Mouse (Mus musculus): ENCODE data around the gene Lamc2. TPM values are rescaled to one million over a fixed set of nuclear protein-coding genes. Genes with fewer than 3 reads are reported as not detected.

The Lamc2 gene
- polyA plus RNA-seq, 1 experiment from 2014 or later: 1.3 TPM

DNA sequence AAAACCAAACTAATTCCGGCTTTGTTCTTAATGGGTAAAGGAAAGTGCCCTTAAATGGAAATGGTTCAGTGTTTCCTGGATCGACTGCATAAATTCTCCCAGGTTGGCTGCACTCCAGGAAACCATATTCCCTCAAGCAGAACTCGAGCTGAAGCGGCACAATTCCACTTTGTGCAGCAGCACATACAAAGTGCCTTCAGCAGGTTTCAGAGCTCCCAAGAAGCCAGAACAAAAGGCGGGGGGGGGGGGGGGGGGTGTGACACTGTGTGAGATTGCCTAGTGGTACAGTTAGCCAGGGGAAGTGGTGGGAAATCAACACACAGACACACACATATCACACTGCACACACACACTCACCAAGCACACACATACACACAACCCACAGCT is 5.7 kb upstream of the Lamc2 start:
- Histone ChIP-seq H3K4me2 (ENCODE audit: low read length) (peak overlapping the region; percentile 33; the same call in 1 of the 2 replicates), H3K4me1 (ENCODE audit: control insufficient read depth, insufficient read depth, low read length) (peaks cover 15% of the 10 kb centered on the region; the same call in 1 of the 2 replicates), H3K4me3 (replicated peaks; ENCODE audit: low read depth, low read length) (no peak overlapping the region), H3K27ac (replicated peaks; ENCODE audit: low read depth, low read length) (peak overlapping the region; percentile 63; the same call in 1 of the 2 replicates), H3K27me3 (ENCODE audit: control insufficient read depth, insufficient read depth, low read length) (peaks cover 3% of the 10 kb centered on the region; the same call in 1 of the 2 replicates), H3K9ac (replicated peaks; ENCODE audit: low read length) (no peak overlapping the region), H3K36me3 (ENCODE audit: control insufficient read depth, insufficient read depth, low read length) (no peaks in the 10 kb centered on the region), H3K9me3 (ENCODE audit: control insufficient read depth, low read length) (no peaks in the 10 kb centered on the region)
- DNase-seq (peak; percentile 87), ATAC-seq (ENCODE audit: low FRiP score, low TSS enrichment) (peak; percentile 74)
- WGBS: 5% methylated on average over 5 of the region's 5 CpGs

DNA sequence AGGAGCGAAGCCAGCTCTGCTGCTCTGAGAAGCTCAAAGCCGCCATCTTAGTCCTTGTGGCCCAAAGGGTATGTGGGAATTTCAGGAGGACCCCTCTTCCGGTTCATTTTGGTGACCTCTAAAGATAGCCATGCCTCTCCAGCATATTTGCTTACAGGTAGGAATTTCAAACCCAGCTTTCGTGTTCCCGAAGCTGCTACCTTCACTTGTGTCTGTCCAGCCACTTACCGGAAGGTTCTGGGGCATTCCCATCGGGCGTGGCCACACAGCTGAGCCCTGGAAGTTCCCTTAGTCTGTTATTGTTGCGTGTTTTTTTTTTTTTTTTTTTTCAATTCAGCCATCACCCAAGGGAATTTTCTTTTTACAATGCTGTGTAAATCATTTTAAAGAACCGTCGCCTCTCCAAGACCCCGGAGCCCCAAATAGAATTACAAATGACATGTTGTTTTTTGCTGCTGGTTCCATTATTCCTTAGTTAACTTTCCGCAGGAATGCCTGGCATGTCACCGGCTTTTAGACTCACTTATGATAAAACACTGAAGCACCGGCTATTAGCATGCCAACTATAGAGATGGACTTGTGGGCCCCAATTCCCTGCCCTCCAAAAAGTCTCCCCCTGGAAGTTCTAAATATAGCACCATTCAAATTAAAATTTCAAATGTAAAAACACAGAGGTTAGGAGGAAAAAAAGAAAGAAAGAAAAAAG is 5.1 kb upstream of the Lamc2 start:
- no peaks in the 10 kb centered on the region for H3K9me3 ChIP-seq (ENCODE audit: control insufficient read depth, low read length)
- DNase-seq: peak; percentile 48
- ATAC-seq (ENCODE audit: low FRiP score, low TSS enrichment): peak; percentile 58; the same call in 1 of the 2 replicates

DNA sequence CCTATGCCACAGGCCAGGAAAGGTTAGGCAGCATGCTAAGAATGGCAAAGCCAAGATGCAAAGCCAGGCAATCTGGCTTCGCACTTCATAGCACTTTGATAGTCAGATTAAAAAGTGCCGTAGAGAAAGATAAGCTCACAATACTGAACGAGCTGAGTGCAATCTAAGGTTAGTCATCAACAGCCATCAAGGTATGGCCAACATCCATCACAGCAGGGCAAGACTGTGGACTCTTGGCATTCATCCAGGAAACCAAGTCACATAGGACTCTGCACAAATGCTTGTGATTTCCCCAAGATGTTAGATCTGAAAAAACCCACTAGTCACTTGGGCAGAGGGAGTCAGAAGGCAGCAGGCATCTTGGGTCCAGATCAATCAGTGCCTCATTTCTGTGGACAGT is 1.8 kb upstream of the Lamc2 start:
- Histone ChIP-seq H3K36me3 (ENCODE audit: control insufficient read depth, insufficient read depth, low read length) (no peaks in the 10 kb centered on the region), H3K9me3 (ENCODE audit: control insufficient read depth, low read length) (no peaks in the 10 kb centered on the region), H3K4me3 (replicated peaks; ENCODE audit: low read depth, low read length) (no peak overlapping the region), H3K27me3 (ENCODE audit: control insufficient read depth, insufficient read depth, low read length) (peaks cover 25% of the 10 kb centered on the region), H3K27ac (replicated peaks; ENCODE audit: low read depth, low read length) (no peak overlapping the region), H3K9ac (replicated peaks; ENCODE audit: low read length) (no peak overlapping the region), H3K4me2 (ENCODE audit: low read length) (no peak overlapping the region), H3K4me1 (ENCODE audit: control insufficient read depth, insufficient read depth, low read length) (peaks cover 21% of the 10 kb centered on the region; the same call in 1 of the 2 replicates)
- WGBS: 81% methylated on average over 3 of the region's 3 CpGs
- ATAC-seq (ENCODE audit: low FRiP score, low TSS enrichment) (no peak), DNase-seq (no peak)

More for the DNA sequence above, 5.1 kb upstream of the Lamc2 start:
- H3K27ac ChIP-seq (replicated peaks; ENCODE audit: low read depth, low read length): peak overlapping the region; percentile 63; the same call in 1 of the 2 replicates
- no peak overlapping the region for H3K4me3 ChIP-seq (replicated peaks; ENCODE audit: low read depth, low read length)
- no peaks in the 10 kb centered on the region for H3K36me3 ChIP-seq (ENCODE audit: control insufficient read depth, insufficient read depth, low read length)
- 31% methylated on average over 15 of the region's 15 CpGs for WGBS
- peaks cover 6% of the 10 kb centered on the region for H3K27me3 ChIP-seq (ENCODE audit: control insufficient read depth, insufficient read depth, low read length)
- peak overlapping the region; percentile 33; the same call in 1 of the 2 replicates for H3K4me2 ChIP-seq (ENCODE audit: low read length)
- no peak overlapping the region for H3K9ac ChIP-seq (replicated peaks; ENCODE audit: low read length)
- H3K4me1 ChIP-seq (ENCODE audit: control insufficient read depth, insufficient read depth, low read length): peaks cover 15% of the 10 kb centered on the region; the same call in 1 of the 2 replicates

DNA sequence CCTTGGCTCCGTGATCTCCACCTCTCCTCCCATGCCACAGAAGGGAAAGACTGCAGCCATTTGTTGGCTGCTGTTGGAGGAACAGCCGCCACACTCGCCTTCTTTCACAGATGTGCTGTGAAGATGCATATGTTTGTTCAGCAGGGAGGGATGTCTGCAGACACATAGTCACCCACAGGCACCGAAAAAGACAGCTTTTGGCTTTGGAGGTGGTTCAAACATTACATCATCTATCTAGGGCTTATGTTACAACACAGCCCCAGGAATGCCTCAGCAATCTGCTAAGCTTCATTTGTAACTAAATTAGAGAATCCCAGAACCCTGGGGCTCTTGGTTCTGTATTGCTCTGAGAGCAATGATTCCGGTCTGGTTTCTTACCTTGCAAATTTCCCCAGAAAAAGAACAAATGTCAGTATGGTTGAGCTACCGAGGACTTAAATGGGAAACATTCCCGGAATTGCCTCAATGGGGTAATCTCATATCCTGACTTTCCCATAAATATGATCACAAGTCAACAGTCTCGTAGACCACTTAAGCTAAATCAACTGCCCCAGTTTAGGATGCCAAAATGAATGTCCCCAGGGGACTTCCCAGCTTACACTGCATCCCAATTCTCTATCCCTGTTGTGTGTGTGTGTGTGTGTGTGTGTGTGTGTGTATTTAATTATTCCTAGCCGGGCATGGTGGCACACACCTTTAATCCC is 5.5 kb downstream of the Lamc2 start:
- Histone ChIP-seq H3K27me3 (ENCODE audit: control insufficient read depth, insufficient read depth, low read length) (peaks cover 12% of the 10 kb centered on the region), H3K4me3 (replicated peaks; ENCODE audit: low read depth, low read length) (no peak overlapping the region), H3K4me2 (ENCODE audit: low read length) (no peak overlapping the region), H3K9ac (replicated peaks; ENCODE audit: low read length) (no peak overlapping the region), H3K9me3 (ENCODE audit: control insufficient read depth, low read length) (no peaks in the 10 kb centered on the region), H3K36me3 (ENCODE audit: control insufficient read depth, insufficient read depth, low read length) (no peaks in the 10 kb centered on the region), H3K4me1 (ENCODE audit: control insufficient read depth, insufficient read depth, low read length) (peaks cover 2% of the 10 kb centered on the region; the same call in 1 of the 2 replicates), H3K27ac (replicated peaks; ENCODE audit: low read depth, low read length) (no peak overlapping the region)
- WGBS: 69% methylated on average over 9 of the region's 9 CpGs
- ATAC-seq (ENCODE audit: low FRiP score, low TSS enrichment) (no peak), DNase-seq (no peak)

DNA sequence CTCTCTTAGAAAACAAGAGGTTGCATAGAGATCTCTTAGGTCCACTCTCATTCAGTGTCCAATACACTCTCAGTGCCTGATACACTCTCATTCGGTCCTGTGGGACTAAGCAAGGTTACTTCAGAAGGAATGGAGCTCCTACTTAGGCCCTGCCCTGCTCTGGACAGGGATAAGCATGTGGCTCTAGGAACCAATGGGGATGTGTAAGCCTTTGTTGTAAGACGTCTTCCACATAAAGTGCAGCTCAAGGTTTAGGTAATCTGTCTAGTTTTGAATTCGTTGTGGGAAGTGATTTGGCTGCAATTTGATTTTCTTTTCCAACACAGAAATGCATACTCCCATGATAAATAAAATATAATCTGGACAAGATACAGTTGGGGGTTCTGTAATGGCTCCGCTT is 6.1 kb downstream of the Lamc2 start:
- no peak overlapping the region for H3K4me3 ChIP-seq (replicated peaks; ENCODE audit: low read depth, low read length)
- peaks cover 6% of the 10 kb centered on the region; the same call in 1 of the 2 replicates for H3K27me3 ChIP-seq (ENCODE audit: control insufficient read depth, insufficient read depth, low read length)
- ATAC-seq (ENCODE audit: low FRiP score, low TSS enrichment) (no peak), DNase-seq (no peak)
- no peak overlapping the region for H3K4me2 ChIP-seq (ENCODE audit: low read length)
- H3K36me3 ChIP-seq (ENCODE audit: control insufficient read depth, insufficient read depth, low read length): no peaks in the 10 kb centered on the region
- no peak overlapping the region for H3K9ac ChIP-seq (replicated peaks; ENCODE audit: low read length)
- no peak overlapping the region for H3K27ac ChIP-seq (replicated peaks; ENCODE audit: low read depth, low read length)
- H3K4me1 ChIP-seq (ENCODE audit: control insufficient read depth, insufficient read depth, low read length): no peaks in the 10 kb centered on the region
- 89% methylated on average over 4 of the region's 4 CpGs for WGBS
- no peaks in the 10 kb centered on the region for H3K9me3 ChIP-seq (ENCODE audit: control insufficient read depth, low read length)

DNA sequence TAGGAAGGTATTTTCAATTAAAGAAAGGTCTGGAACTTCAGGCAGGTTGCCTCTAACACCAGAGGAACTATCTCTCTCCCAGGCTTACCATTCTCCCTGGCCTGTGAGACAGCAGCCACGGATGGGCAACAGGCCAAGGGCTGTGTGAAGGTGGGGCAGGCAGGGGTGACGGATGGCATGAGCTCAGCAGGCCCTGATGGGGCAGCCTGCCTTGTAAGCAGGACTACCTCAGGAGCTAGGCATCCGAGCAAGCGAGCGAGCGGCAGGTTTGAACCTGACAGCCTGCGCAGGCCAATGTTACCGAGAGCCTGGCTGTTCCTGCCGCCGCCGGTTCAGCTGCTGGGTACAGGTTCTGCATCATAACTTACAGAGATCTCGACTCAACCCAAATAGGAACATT is 11.4 kb downstream of the Lamc2 start:
- Histone ChIP-seq H3K27ac (replicated peaks; ENCODE audit: low read depth, low read length) (no peak overlapping the region), H3K36me3 (ENCODE audit: control insufficient read depth, insufficient read depth, low read length) (no peaks in the 10 kb centered on the region), H3K4me1 (ENCODE audit: control insufficient read depth, insufficient read depth, low read length) (0 out of 2 replicates have a peak, but pooled peaks cover 5% of the 10 kb centered on the region), H3K9me3 (ENCODE audit: control insufficient read depth, low read length) (no peaks in the 10 kb centered on the region), H3K9ac (replicated peaks; ENCODE audit: low read length) (no peak overlapping the region), H3K4me3 (replicated peaks; ENCODE audit: low read depth, low read length) (no peak overlapping the region), H3K4me2 (ENCODE audit: low read length) (no peak overlapping the region), H3K27me3 (ENCODE audit: control insufficient read depth, insufficient read depth, low read length) (no peaks in the 10 kb centered on the region)
- ATAC-seq (ENCODE audit: low FRiP score, low TSS enrichment) (no peak), DNase-seq (peak; percentile 38)
- WGBS: 77% methylated on average over 12 of the region's 12 CpGs

DNA sequence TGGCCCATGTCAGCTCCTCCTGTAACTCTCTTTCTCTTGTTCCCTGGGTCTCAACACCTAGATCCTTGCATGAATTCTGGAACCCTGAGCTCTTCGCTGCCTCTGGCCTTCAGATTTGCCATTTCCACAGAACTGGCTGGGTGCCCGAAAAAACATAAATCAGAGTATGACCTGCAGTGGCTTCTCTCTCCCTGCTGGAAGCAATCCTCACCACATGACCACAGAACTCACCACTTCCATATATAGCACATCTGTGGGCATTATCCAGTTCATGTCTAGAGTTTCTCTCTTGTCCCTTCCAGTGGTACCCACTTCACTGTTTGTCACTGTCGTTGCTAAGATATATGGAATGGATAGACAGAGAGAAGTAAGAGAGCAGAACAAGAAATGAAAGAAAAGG is 13.0 kb downstream of the Lamc2 start:
- no peak overlapping the region for H3K9ac ChIP-seq (replicated peaks; ENCODE audit: low read length)
- DNase-seq: no peak
- no peaks in the 10 kb centered on the region for H3K36me3 ChIP-seq (ENCODE audit: control insufficient read depth, insufficient read depth, low read length)
- H3K4me3 ChIP-seq (replicated peaks; ENCODE audit: low read depth, low read length): no peak overlapping the region
- H3K27ac ChIP-seq (replicated peaks; ENCODE audit: low read depth, low read length): no peak overlapping the region
- no peaks in the 10 kb centered on the region for H3K9me3 ChIP-seq (ENCODE audit: control insufficient read depth, low read length)
- 0 out of 2 replicates have a peak, but pooled peaks cover 5% of the 10 kb centered on the region for H3K4me1 ChIP-seq (ENCODE audit: control insufficient read depth, insufficient read depth, low read length)
- no peak for ATAC-seq (ENCODE audit: low FRiP score, low TSS enrichment)
- 88% methylated on average over 3 of the region's 3 CpGs for WGBS
- H3K27me3 ChIP-seq (ENCODE audit: control insufficient read depth, insufficient read depth, low read length): no peaks in the 10 kb centered on the region
- H3K4me2 ChIP-seq (ENCODE audit: low read length): no peak overlapping the region

DNA sequence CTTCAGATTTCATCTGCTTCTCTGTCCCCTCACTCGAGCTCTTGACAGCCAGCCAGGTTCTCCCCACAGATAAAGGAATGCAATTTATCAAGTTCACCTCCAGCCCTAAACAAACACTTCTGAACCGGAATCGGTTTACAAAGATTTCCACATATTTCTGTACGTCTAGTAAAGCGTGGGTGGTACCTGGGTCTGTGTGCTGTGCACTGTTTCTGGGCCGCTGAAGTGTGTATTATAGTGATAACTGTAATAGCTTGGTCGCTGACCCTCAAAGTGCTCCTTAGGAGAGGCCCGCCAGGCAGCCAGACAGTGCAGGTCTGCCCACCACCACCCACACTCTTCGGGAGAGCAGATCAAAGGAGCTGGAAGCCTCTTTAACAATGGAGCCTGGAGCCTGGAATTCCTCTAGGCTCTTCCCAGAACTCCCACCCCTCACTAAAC is 13.9 kb downstream of the Lamc2 start:
- DNase-seq: no peak
- Histone ChIP-seq H3K9ac (replicated peaks; ENCODE audit: low read length) (no peak overlapping the region), H3K4me3 (replicated peaks; ENCODE audit: low read depth, low read length) (no peak overlapping the region), H3K4me2 (ENCODE audit: low read length) (no peak overlapping the region), H3K27ac (replicated peaks; ENCODE audit: low read depth, low read length) (no peak overlapping the region), H3K9me3 (ENCODE audit: control insufficient read depth, low read length) (no peaks in the 10 kb centered on the region), H3K4me1 (ENCODE audit: control insufficient read depth, insufficient read depth, low read length) (0 out of 2 replicates have a peak, but pooled peaks cover 5% of the 10 kb centered on the region), H3K27me3 (ENCODE audit: control insufficient read depth, insufficient read depth, low read length) (no peaks in the 10 kb centered on the region), H3K36me3 (ENCODE audit: control insufficient read depth, insufficient read depth, low read length) (no peaks in the 10 kb centered on the region)
- ATAC-seq (ENCODE audit: low FRiP score, low TSS enrichment): no peak
- WGBS: 29% methylated on average over 9 of the region's 9 CpGs

All from midbrain, embryonic 14.5 days (tissue).